Mouse (Mus musculus): ENCODE results near the gene Basp1. TPM values are rescaled to one million over a fixed set of nuclear protein-coding genes. Genes with fewer than 3 reads are reported as not detected.

Basp1 gene
- polyA plus RNA-seq, 1 experiment from 2014 or later: 0.94 TPM

DNA sequence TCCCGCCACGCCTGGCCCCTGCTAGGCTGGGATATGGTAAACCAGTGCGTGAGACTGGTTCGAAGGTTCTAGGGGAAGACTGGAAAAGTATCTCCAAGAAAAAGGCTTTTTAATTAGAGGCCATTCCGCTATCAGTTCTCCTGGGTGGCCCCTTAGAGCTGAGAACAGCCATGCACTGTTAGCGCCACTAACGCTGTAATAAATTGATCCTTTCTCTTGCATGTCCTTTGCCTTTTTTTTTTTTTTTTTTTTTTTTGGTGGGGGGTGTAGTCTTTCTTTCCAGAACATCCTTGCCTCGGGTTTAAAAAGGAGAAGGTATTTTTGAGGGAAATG is 32.6 kb upstream of the Basp1 start:
- H3K36me3 ChIP-seq (ENCODE audit: control insufficient read depth, insufficient read depth): no peaks in the 10 kb centered on the region
- H3K4me1 ChIP-seq (ENCODE audit: control insufficient read depth, low read depth, low read length): no peaks in the 10 kb centered on the region
- no peak for ATAC-seq (ENCODE audit: low read depth)
- 44% methylated on average over 8 of the region's 8 CpGs for WGBS (ENCODE audit: insufficient replicate concordance)
- no peak overlapping the region for H3K27ac ChIP-seq (ENCODE audit: low read length)
- H3K9ac ChIP-seq (ENCODE audit: low read depth, low read length): no peak overlapping the region
- no peak overlapping the region for H3K4me2 ChIP-seq (ENCODE audit: low read depth, low read length)
- no peak overlapping the region for H3K4me3 ChIP-seq (ENCODE audit: low read depth, low read length)
- H3K27me3 ChIP-seq (ENCODE audit: control insufficient read depth, insufficient read depth, low read depth, low read length): no peaks in the 10 kb centered on the region; the same call in 1 of the 2 replicates
- no peaks in the 10 kb centered on the region for H3K9me3 ChIP-seq (replicated peaks; ENCODE audit: control insufficient read depth, low read length)

GRCm38 (mm10) chr15:25445361-25446154 is 32.0 kb upstream of the Basp1 start:
- no peak overlapping the region for H3K4me3 ChIP-seq (ENCODE audit: low read depth, low read length)
- H3K36me3 ChIP-seq (ENCODE audit: control insufficient read depth, insufficient read depth): no peaks in the 10 kb centered on the region
- H3K27me3 ChIP-seq (ENCODE audit: control insufficient read depth, insufficient read depth, low read depth, low read length): no peaks in the 10 kb centered on the region; the same call in 1 of the 2 replicates
- ATAC-seq (ENCODE audit: low read depth): no peak
- H3K4me1 ChIP-seq (ENCODE audit: control insufficient read depth, low read depth, low read length): no peaks in the 10 kb centered on the region
- H3K9me3 ChIP-seq (replicated peaks; ENCODE audit: control insufficient read depth, low read length): no peaks in the 10 kb centered on the region
- H3K4me2 ChIP-seq (ENCODE audit: low read depth, low read length): no peak overlapping the region
- no peak overlapping the region for H3K9ac ChIP-seq (ENCODE audit: low read depth, low read length)
- WGBS (ENCODE audit: insufficient replicate concordance): 19% methylated on average over 17 of the region's 17 CpGs
- H3K27ac ChIP-seq (ENCODE audit: low read length): no peak overlapping the region

DNA sequence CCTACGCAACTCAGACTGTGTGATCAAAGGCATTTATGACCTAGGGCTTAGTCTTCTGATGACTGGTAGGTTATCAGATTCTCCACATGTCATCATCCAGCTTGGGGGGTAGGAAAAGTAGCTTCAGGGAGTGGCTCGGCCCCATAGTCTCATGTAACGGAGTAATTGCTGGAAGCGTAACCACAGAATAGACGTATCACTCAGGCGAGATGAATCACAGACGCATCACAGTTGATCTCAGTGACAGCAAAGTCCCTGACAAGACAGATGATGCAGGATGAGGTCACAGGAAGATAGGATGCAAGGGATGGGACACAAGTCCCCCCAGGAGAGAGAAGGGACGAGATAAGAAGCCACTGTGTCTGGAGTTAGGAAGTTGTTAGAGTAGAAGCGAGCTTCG is 30.6 kb upstream of the Basp1 start:
- WGBS (ENCODE audit: insufficient replicate concordance): 61% methylated on average over 10 of the region's 10 CpGs
- H3K4me3 ChIP-seq (ENCODE audit: low read depth, low read length): no peak overlapping the region
- H3K9me3 ChIP-seq (replicated peaks; ENCODE audit: control insufficient read depth, low read length): no peaks in the 10 kb centered on the region
- H3K4me2 ChIP-seq (ENCODE audit: low read depth, low read length): no peak overlapping the region
- H3K36me3 ChIP-seq (ENCODE audit: control insufficient read depth, insufficient read depth): no peaks in the 10 kb centered on the region
- H3K4me1 ChIP-seq (ENCODE audit: control insufficient read depth, low read depth, low read length): no peaks in the 10 kb centered on the region
- H3K27ac ChIP-seq (ENCODE audit: low read length): no peak overlapping the region
- no peak for ATAC-seq (ENCODE audit: low read depth)
- H3K27me3 ChIP-seq (ENCODE audit: control insufficient read depth, insufficient read depth, low read depth, low read length): no peaks in the 10 kb centered on the region; the same call in 1 of the 2 replicates
- H3K9ac ChIP-seq (ENCODE audit: low read depth, low read length): no peak overlapping the region

GRCm38 (mm10) chr15:25443140-25443790 is 29.7 kb upstream of the Basp1 start:
- H3K27ac ChIP-seq (ENCODE audit: low read length): no peak overlapping the region
- ATAC-seq (ENCODE audit: low read depth): peak; percentile 59
- no peaks in the 10 kb centered on the region; the same call in 1 of the 2 replicates for H3K27me3 ChIP-seq (ENCODE audit: control insufficient read depth, insufficient read depth, low read depth, low read length)
- H3K4me1 ChIP-seq (ENCODE audit: control insufficient read depth, low read depth, low read length): no peaks in the 10 kb centered on the region
- no peak overlapping the region for H3K9ac ChIP-seq (ENCODE audit: low read depth, low read length)
- no peak overlapping the region for H3K4me2 ChIP-seq (ENCODE audit: low read depth, low read length)
- WGBS (ENCODE audit: insufficient replicate concordance): 74% methylated on average over 8 of the region's 8 CpGs
- H3K36me3 ChIP-seq (ENCODE audit: control insufficient read depth, insufficient read depth): no peaks in the 10 kb centered on the region
- H3K4me3 ChIP-seq (ENCODE audit: low read depth, low read length): no peak overlapping the region
- no peaks in the 10 kb centered on the region for H3K9me3 ChIP-seq (replicated peaks; ENCODE audit: control insufficient read depth, low read length)

GRCm38 (mm10) chr15:25441868-25442185 is 28.3 kb upstream of the Basp1 start:
- Histone ChIP-seq H3K36me3 (ENCODE audit: control insufficient read depth, insufficient read depth) (no peaks in the 10 kb centered on the region), H3K27me3 (ENCODE audit: control insufficient read depth, insufficient read depth, low read depth, low read length) (no peaks in the 10 kb centered on the region; the same call in 1 of the 2 replicates), H3K4me1 (ENCODE audit: control insufficient read depth, low read depth, low read length) (no peaks in the 10 kb centered on the region), H3K9ac (ENCODE audit: low read depth, low read length) (no peak overlapping the region), H3K27ac (ENCODE audit: low read length) (no peak overlapping the region), H3K9me3 (replicated peaks; ENCODE audit: control insufficient read depth, low read length) (no peaks in the 10 kb centered on the region), H3K4me3 (ENCODE audit: low read depth, low read length) (no peak overlapping the region), H3K4me2 (ENCODE audit: low read depth, low read length) (no peak overlapping the region)
- no peak for ATAC-seq (ENCODE audit: low read depth)
- WGBS (ENCODE audit: insufficient replicate concordance): 73% methylated on average over 9 of the region's 9 CpGs

- WGBS (ENCODE audit: insufficient replicate concordance): 15% methylated on average over 24 of the region's 24 CpGs
- no peak for ATAC-seq (ENCODE audit: low read depth)
- H3K4me1 ChIP-seq (ENCODE audit: control insufficient read depth, low read depth, low read length): no peaks in the 10 kb centered on the region
- no peaks in the 10 kb centered on the region; the same call in 1 of the 2 replicates for H3K27me3 ChIP-seq (ENCODE audit: control insufficient read depth, insufficient read depth, low read depth, low read length)
- no peaks in the 10 kb centered on the region for H3K36me3 ChIP-seq (ENCODE audit: control insufficient read depth, insufficient read depth)
- H3K9ac ChIP-seq (ENCODE audit: low read depth, low read length): 0 out of 2 replicates have a peak overlapping the region, but pooled peaks have one; percentile 15
- no peak overlapping the region for H3K27ac ChIP-seq (ENCODE audit: low read length)
- H3K4me2 ChIP-seq (ENCODE audit: low read depth, low read length): peak overlapping the region; percentile 42
- peak overlapping the region; percentile 36 for H3K4me3 ChIP-seq (ENCODE audit: low read depth, low read length)
- no peaks in the 10 kb centered on the region for H3K9me3 ChIP-seq (replicated peaks; ENCODE audit: control insufficient read depth, low read length)
These were observed 27.7 kb upstream of the Basp1 start for GRCm38 (mm10) chr15:25440991-25441867.

DNA sequence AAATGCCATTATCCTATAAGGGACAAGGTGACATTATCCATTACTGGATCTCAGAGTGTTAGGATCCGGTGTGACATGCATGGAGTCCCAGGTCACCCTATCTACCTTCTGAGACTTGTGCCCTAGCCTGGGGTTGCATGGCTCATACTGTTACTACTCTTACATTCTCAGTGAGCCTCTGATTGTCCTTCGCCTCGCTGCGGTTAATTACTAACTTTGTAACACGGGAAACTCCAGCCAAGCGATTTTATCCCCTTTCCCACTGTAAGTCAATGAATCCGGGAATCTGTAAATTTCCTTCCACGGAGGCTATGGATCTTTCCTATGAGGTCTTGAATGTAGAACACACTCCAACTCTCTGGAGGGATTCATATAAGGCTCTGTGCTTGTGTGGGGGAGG is 26.8 kb upstream of the Basp1 start:
- no peak overlapping the region for H3K27ac ChIP-seq (ENCODE audit: low read length)
- H3K4me2 ChIP-seq (ENCODE audit: low read depth, low read length): no peak overlapping the region
- WGBS (ENCODE audit: insufficient replicate concordance): 60% methylated on average over 8 of the region's 8 CpGs
- H3K27me3 ChIP-seq (ENCODE audit: control insufficient read depth, insufficient read depth, low read depth, low read length): no peaks in the 10 kb centered on the region
- H3K4me3 ChIP-seq (ENCODE audit: low read depth, low read length): no peak overlapping the region
- no peak overlapping the region for H3K9ac ChIP-seq (ENCODE audit: low read depth, low read length)
- H3K4me1 ChIP-seq (ENCODE audit: control insufficient read depth, low read depth, low read length): no peaks in the 10 kb centered on the region
- H3K9me3 ChIP-seq (replicated peaks; ENCODE audit: control insufficient read depth, low read length): no peaks in the 10 kb centered on the region
- no peaks in the 10 kb centered on the region for H3K36me3 ChIP-seq (ENCODE audit: control insufficient read depth, insufficient read depth)
- no peak for ATAC-seq (ENCODE audit: low read depth)

DNA sequence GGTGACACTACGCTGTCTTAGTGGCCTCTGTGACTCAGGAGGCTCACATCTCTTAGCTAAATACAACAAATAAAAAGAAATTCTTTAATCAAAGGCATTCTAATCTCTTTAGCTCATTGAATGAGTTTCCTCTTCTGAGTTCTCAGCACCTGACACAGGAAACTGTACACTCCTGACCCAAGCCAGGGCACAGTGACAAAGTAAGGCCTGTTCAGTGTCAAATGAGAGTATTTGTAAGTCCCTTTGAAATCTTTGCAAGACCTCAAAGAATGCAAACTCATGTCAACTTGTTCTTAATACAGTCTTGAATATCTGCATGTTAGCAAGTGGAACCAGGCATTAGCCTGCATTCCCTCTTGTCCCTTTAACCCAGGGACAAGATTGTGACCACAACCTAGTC is 18.8 kb upstream of the Basp1 start:
- H3K27me3 ChIP-seq (ENCODE audit: control insufficient read depth, insufficient read depth, low read depth, low read length): no peaks in the 10 kb centered on the region
- WGBS (ENCODE audit: insufficient replicate concordance): 87% methylated on average over 1 of the region's 1 CpGs
- no peaks in the 10 kb centered on the region for H3K9me3 ChIP-seq (replicated peaks; ENCODE audit: control insufficient read depth, low read length)
- no peak overlapping the region for H3K9ac ChIP-seq (ENCODE audit: low read depth, low read length)
- H3K4me1 ChIP-seq (ENCODE audit: control insufficient read depth, low read depth, low read length): no peaks in the 10 kb centered on the region
- no peaks in the 10 kb centered on the region for H3K36me3 ChIP-seq (ENCODE audit: control insufficient read depth, insufficient read depth)
- H3K4me3 ChIP-seq (ENCODE audit: low read depth, low read length): no peak overlapping the region
- ATAC-seq (ENCODE audit: low read depth): no peak
- no peak overlapping the region for H3K4me2 ChIP-seq (ENCODE audit: low read depth, low read length)
- no peak overlapping the region for H3K27ac ChIP-seq (ENCODE audit: low read length)

Data from liver, embryonic 16.5 days (tissue).